Mouse (Mus musculus) heart, embryonic 16.5 days (tissue): ENCODE measurements around the gene 2310030G06Rik. TPM values are rescaled to one million over a fixed set of nuclear protein-coding genes. Genes with fewer than 3 reads are reported as not detected.
A peak's percentile ranks its signal among the peaks of the same experiment; 100 is the strongest.

ENCODE experiments used
- ATAC-seq: fragments of 200-750 bp; cut with Nextera tagmentation; replicated peaks from 2 replicates; pipeline ENCODE4 v1.8.0; 2017; ENCODE audit warnings: moderate number of reproducible peaks; ENCODE audit not compliant: insufficient read depth, low FRiP score; ENCODE audit errors: extremely low read depth
- H3K27ac ChIP-seq: fragments of 300-500 bp; sonication (generic); 2 replicates; pipeline ENCODE4 v1.5.1; 2014; ENCODE audit warnings: mild to moderate bottlenecking, low read length, control low read depth, moderate library complexity
- H3K27me3 ChIP-seq: fragments of 300-500 bp; sonication (generic); 2 replicates; pipeline ENCODE4 v1.6.1; 2014; ENCODE audit warnings: low read length, mixed read lengths; ENCODE audit not compliant: control insufficient read depth, insufficient read depth
- H3K36me3 ChIP-seq: fragments of 300-500 bp; sonication (generic); 2 replicates; pipeline ENCODE4 v1.6.1; 2014; ENCODE audit not compliant: control insufficient read depth, insufficient read depth
- H3K4me1 ChIP-seq: fragments of 300-500 bp; sonication (generic); 2 replicates; pipeline ENCODE4 v1.6.1; 2014; ENCODE audit warnings: low read length, mixed read lengths; ENCODE audit not compliant: control insufficient read depth, insufficient read depth
- H3K4me2 ChIP-seq: fragments of 300-500 bp; sonication (generic); 2 replicates; pipeline ENCODE4 v1.6.1; 2014; ENCODE audit warnings: low read depth, mild to moderate bottlenecking, control low read depth, low read length
- H3K4me3 ChIP-seq: fragments of 300-500 bp; sonication (generic); 2 replicates; pipeline ENCODE4 v1.5.1; 2014; ENCODE audit warnings: mild to moderate bottlenecking, control low read depth, low read length
- H3K9ac ChIP-seq: fragments of 300-500 bp; sonication (generic); 2 replicates; pipeline ENCODE4 v1.6.1; 2014; ENCODE audit warnings: low read length, control low read depth
- H3K9me3 ChIP-seq: fragments of 300-500 bp; sonication (generic); replicated peaks from 2 replicates; pipeline ENCODE4 v1.6.1; 2016; ENCODE audit warnings: low read length; ENCODE audit not compliant: control insufficient read depth
- WGBS: fragments of 180-500 bp; shearing (Covaris S2); extraction: QIAGEN DNeasy Blood & Tissue Kit; methylation state at CpG from one replicate; pipeline ENCODE4 v1.1.7; 2014; 5-methylcytosine and 5-hydroxymethylcytosine counted together
- polyA plus RNA-seq: library from polyadenylated mRNA; unstranded; fragments of >200 nt; fragmentation: Nextera tagmentation; extraction: Ambion mirVana; gene quantifications from 2 replicates; pipeline ENCODE4 v1.2.1, GENCODE M21; 2015

The 2310030G06Rik gene
- polyA plus RNA-seq, 1 experiment from 2014 or later: 7.9 TPM

DNA sequence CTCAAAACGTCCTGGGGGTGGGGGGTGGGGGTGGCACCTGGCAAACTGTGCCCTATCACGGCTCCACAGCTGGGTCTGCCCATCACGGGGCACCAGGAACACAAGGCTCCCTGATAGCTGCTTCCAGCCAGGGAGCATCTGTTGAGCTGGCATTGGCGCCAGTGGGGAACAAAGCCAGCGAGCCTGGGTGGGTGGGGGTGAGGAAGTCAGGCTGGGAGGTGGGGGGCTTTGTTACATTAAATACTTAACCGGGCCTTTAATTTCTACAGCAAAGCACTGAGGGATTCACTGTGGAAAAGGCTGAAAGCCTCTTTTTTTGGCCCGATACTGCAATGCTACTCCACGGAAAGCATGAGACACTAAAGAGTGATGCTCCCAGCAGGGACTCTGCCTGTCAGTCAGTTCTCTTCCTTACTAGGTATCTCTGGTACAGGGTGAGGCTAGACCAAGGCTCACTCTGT is 23.9 kb downstream of the 2310030G06Rik start:
- peak overlapping the region; percentile 68 for H3K4me2 ChIP-seq
- H3K4me3 ChIP-seq: no peak overlapping the region
- peak overlapping the region; percentile 15; the same call in 1 of the 2 replicates for H3K9ac ChIP-seq
- no peaks in the 10 kb centered on the region for H3K27me3 ChIP-seq
- H3K4me1 ChIP-seq: peaks cover 42% of the 10 kb centered on the region
- no peaks in the 10 kb centered on the region for H3K36me3 ChIP-seq
- peak overlapping the region; percentile 98 for H3K27ac ChIP-seq
- no peaks in the 10 kb centered on the region for H3K9me3 ChIP-seq
- peak; percentile 38 for ATAC-seq
- WGBS: 32% methylated on average over 8 of the region's 8 CpGs

DNA sequence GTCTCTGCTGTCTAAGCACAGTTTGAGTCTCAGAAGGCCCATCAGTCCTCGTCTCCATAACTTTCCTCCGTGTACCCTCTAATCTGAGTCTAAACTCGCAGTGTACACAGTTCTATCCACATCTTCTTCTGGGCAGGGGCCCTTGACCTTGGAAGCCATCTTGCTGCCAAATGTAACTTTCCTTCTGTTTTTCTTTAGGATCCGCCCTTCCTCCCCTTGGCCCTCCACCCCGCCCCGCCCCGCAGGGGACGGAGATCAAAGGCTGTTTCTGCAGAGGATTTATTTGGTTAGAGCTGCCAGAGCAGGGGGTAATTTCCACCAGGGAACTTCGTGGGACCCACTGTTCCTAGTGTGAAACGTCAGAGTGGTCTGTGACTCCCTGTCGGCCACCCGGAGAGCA is 25.3 kb downstream of the 2310030G06Rik start:
- peak overlapping the region; percentile 14; the same call in 1 of the 2 replicates for H3K27ac ChIP-seq

DNA sequence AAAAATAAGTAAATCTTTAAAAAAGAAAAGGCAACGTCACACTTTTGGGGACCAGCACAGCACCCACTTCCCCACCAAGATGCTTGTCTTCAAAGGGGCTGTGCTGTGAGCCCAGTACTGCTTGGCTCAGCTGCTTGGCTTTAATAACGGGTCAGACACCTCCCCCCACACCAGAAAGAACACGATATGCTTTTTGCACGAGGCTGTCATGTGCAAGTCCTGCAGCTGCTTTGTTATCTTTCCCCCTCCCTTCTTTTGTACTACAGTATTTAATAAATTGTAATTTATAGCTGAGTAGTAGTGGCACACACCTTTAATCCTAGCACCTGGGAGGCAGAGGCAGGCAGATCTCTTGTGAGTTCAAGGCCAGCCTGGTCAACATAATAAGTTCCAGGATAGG is 27.5 kb downstream of the 2310030G06Rik start:
- peaks cover 18% of the 10 kb centered on the region for H3K4me1 ChIP-seq
- no peaks in the 10 kb centered on the region for H3K36me3 ChIP-seq
- H3K27me3 ChIP-seq: no peaks in the 10 kb centered on the region
- no peak overlapping the region for H3K4me3 ChIP-seq
- no peak overlapping the region for H3K27ac ChIP-seq
- no peak overlapping the region for H3K9ac ChIP-seq
- H3K9me3 ChIP-seq: no peaks in the 10 kb centered on the region
- ATAC-seq: no peak
- 48% methylated on average over 4 of the region's 4 CpGs for WGBS
- H3K4me2 ChIP-seq: no peak overlapping the region

More for the DNA sequence above, 25.3 kb downstream of the 2310030G06Rik start:
- H3K27me3 ChIP-seq: no peaks in the 10 kb centered on the region
- H3K4me3 ChIP-seq: no peak overlapping the region
- no peak for ATAC-seq
- peaks cover 37% of the 10 kb centered on the region for H3K4me1 ChIP-seq
- no peak overlapping the region for H3K4me2 ChIP-seq
- WGBS: 42% methylated on average over 12 of the region's 12 CpGs
- H3K36me3 ChIP-seq: no peaks in the 10 kb centered on the region
- H3K9ac ChIP-seq: no peak overlapping the region
- no peaks in the 10 kb centered on the region for H3K9me3 ChIP-seq

GRCm38 (mm10) chr9:50714188-50714587 is 32.1 kb downstream of the 2310030G06Rik start:
- H3K27me3 ChIP-seq: no peaks in the 10 kb centered on the region

DNA sequence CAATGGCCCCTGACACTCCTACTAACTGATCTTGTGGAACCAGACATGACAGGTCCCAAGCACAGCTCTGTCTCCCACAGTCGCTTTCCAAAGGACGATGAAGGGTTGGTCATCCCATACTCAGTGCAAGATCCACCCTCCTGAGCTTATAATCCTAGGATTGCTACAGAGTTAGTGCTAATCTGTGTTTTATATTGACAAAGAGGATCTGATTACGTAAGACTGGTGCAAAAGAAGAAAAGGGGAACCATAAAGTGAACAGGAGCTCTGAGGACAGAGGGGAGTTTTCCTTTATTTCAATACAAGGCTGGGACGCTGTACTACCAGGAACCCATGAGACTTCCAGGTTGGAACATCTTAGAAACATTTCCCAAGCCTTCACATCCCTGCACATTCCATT is 35.0 kb downstream of the 2310030G06Rik start:
- Histone ChIP-seq H3K4me3 (no peak overlapping the region), H3K4me2 (no peak overlapping the region), H3K36me3 (no peaks in the 10 kb centered on the region), H3K27ac (no peak overlapping the region), H3K27me3 (no peaks in the 10 kb centered on the region), H3K9ac (no peak overlapping the region), H3K4me1 (no peaks in the 10 kb centered on the region), H3K9me3 (no peaks in the 10 kb centered on the region)
- 77% methylated on average over 4 of the region's 4 CpGs for WGBS
- ATAC-seq: no peak

More at GRCm38 (mm10) chr9:50714188-50714587, 32.1 kb downstream of the 2310030G06Rik start:
- H3K27ac ChIP-seq: no peak overlapping the region
- H3K4me1 ChIP-seq: no peaks in the 10 kb centered on the region
- H3K36me3 ChIP-seq: no peaks in the 10 kb centered on the region
- H3K4me2 ChIP-seq: no peak overlapping the region
- WGBS: 44% methylated on average over 4 of the region's 4 CpGs
- ATAC-seq: no peak
- H3K4me3 ChIP-seq: no peak overlapping the region
- no peak overlapping the region for H3K9ac ChIP-seq
- no peaks in the 10 kb centered on the region for H3K9me3 ChIP-seq

DNA sequence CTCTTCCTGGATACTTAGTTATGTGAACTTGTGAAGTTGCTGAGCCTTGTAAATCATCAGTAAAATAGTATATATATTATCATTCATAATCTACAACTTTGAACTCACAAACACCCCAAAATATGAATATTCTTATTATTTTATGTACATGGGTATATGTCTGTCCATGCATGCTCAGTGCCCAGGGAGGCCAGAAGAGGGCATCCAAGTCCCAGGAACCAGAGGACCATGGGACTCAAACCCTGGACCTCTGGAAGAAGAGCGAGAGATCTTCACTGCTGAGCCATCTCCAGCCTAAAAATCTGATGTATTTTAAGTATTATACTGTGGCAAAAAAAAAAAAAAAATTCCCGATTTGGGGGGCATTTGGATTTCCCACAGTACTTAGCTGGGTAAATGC is 37.2 kb downstream of the 2310030G06Rik start:
- Histone ChIP-seq H3K9me3 (no peaks in the 10 kb centered on the region), H3K4me1 (no peaks in the 10 kb centered on the region), H3K9ac (no peak overlapping the region), H3K36me3 (no peaks in the 10 kb centered on the region), H3K4me2 (no peak overlapping the region), H3K27me3 (no peaks in the 10 kb centered on the region), H3K4me3 (no peak overlapping the region), H3K27ac (no peak overlapping the region)
- 20% methylated on average over 2 of the region's 2 CpGs for WGBS
- ATAC-seq: no peak

DNA sequence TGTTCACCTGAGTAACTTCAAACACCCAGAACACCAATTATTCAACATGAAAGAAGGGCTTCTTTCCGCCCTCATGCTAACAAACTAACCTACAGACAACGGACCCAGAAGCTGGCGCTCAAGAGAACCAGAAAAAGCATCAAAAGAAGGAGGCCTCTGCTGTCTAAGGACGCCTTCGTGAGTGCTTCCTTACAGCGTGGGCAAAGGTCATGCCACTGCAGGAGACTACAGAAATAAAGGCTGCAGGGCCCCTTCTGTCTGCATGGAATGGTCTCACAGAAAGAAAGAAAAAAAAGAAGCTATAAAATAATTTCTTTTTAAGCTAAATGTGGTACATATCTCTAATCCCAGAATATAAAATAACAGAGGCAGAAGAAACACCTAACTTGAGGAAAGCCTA is 41.4 kb downstream of the 2310030G06Rik start:
- Histone ChIP-seq H3K9me3 (no peaks in the 10 kb centered on the region), H3K4me1 (no peaks in the 10 kb centered on the region; the same call in 1 of the 2 replicates), H3K36me3 (peaks cover 6% of the 10 kb centered on the region; the same call in 1 of the 2 replicates), H3K27me3 (no peaks in the 10 kb centered on the region), H3K4me3 (no peak overlapping the region), H3K27ac (no peak overlapping the region), H3K9ac (no peak overlapping the region), H3K4me2 (no peak overlapping the region)
- 71% methylated on average over 6 of the region's 6 CpGs for WGBS
- no peak for ATAC-seq

DNA sequence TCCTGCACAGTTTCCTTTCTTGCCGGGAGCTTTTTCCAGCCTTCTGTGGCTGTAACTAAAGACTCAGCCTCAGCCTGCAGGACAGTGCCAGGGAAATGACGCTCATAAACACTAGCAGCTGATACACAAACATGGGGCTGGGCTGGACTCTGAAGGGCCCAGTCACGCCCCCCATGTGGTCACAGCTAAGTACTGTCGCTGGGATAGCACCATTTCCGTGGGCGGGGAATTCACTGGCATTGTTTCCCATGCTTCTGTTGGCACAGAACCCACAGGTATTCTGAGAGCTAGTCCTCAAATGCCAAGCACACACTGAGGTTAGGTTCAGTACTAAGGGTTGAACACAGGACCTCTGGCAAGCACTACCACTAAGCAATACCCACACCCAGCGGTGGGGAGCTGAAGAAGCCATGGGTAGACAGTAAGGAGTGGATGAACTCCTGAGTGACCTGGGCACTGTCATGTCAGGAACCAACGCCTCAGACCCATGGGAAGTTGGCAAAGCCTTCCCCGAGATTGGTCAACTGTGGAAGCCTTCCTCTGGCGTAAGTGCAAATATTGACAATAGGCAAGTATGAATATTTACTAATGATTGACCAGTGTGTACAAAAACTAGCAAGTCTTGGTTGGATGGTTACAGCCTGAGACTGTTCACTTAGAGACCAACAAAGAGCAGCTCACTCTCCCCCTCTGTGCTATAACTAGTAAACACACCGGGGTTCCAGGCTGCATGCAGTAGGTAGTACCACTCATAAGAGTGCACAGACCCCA is 45.2 kb downstream of the 2310030G06Rik start:
- Histone ChIP-seq H3K27ac (0 out of 2 replicates have a peak overlapping the region, but pooled peaks have one; percentile 32), H3K4me2 (no peak overlapping the region), H3K9me3 (no peaks in the 10 kb centered on the region), H3K36me3 (peaks cover 6% of the 10 kb centered on the region; the same call in 1 of the 2 replicates), H3K4me3 (no peak overlapping the region), H3K27me3 (no peaks in the 10 kb centered on the region; the same call in none of the 2 replicates), H3K9ac (no peak overlapping the region), H3K4me1 (peaks cover 18% of the 10 kb centered on the region)
- 54% methylated on average over 11 of the region's 11 CpGs for WGBS
- peak; percentile 56 for ATAC-seq
